Mouse (Mus musculus): ENCODE measurements around the gene Kcnn3.

The Kcnn3 gene

DNA sequence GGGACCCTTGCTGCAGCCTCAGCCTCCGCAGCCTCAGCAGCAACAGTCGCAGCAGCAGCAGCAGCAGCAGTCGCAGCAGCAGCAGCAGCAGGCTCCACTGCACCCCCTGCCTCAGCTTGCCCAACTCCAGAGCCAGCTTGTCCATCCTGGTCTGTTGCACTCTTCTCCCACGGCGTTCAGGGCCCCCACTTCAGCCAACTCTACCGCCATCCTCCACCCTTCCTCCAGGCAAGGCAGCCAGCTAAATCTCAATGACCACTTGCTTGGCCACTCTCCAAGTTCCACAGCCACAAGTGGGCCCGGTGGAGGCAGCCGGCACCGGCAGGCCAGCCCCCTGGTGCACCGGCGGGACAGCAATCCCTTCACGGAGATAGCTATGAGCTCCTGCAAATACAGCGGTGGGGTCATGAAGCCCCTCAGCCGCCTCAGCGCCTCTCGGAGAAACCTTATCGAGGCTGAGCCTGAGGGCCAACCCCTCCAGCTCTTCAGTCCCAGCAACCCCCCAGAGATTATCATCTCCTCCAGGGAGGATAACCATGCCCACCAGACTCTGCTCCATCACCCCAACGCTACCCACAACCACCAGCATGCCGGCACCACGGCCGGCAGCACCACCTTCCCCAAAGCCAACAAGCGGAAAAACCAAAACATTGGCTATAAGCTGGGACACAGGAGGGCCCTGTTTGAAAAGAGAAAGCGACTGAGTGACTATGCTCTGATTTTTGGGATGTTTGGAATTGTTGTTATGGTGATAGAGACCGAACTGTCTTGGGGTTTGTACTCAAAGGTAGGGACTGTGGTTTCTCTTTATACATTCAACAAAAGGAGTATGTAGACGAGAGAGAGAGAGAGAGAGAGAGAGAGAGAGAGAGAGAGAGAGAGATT, 896 bp downstream of the Kcnn3 start:
- no peak for DNase-seq (ENCODE audit: low spot score in 2 of 2)

DNA sequence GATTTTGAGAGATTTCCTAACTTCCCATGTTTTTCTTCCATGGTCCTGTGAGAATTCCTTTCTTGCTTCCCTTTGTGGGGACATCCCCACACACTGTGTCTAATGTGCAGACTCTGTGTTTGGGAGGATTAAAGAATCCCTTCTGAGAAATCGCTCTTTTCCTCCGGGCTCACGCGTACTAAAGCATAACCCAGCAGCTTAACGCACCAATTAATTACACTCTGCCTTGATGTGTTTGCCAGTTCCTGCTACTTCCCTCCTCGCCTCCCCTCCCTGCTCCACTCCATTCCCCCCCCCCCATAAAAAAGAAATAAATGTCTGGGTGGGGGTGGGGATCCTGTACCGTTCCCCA, 1.5 kb downstream of the Kcnn3 start:
- DNase-seq (ENCODE audit: low spot score in 2 of 2): no peak

DNA sequence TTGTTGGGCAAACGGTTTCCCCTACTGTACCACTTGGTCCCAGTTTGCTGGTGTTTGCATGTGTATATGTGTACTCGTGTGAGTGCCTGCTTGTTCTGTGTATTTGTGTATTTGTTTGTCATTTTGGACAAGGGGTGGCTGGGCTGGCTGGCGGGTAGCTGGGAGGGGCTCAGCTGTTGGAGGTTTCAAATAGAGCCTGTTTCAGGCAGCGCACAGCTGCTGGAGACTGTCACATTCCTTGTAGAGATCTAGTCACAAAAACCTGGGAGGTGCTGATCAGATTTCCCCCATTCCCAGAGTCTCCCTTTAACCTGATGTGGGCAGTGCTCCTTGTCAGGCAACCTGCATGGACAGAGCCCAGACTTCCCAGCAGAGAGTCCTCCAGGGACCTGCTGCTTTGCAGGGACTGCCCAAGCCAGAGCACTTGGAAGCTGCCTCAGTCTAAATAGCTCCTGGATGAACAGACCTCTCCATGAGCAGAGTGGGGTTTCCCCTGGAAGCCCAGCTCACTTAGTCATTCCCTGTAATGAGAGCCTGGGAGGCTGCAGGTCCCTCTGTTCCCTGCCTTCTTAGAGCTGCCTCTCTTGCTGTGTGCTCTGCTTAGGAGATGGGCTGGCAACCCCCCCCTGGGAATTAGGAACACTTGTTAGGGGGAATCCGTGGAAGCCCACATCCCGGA, 2.6 kb downstream of the Kcnn3 start:
- DNase-seq (ENCODE audit: low spot score in 2 of 2): no peak

- no peak for DNase-seq (ENCODE audit: low spot score in 2 of 2)
Measured at GRCm38 (mm10) chr3:89526298-89527090, 6.5 kb downstream of the Kcnn3 start.

GRCm38 (mm10) chr3:89529796-89530195, 9.8 kb downstream of the Kcnn3 start:
- DNase-seq (ENCODE audit: low spot score in 2 of 2): peak in 1 of 2 experiments; percentile 15

- DNase-seq (ENCODE audit: low spot score in 2 of 2): no peak
Measured at GRCm38 (mm10) chr3:89534566-89535097, 14.7 kb downstream of the Kcnn3 start.

DNA sequence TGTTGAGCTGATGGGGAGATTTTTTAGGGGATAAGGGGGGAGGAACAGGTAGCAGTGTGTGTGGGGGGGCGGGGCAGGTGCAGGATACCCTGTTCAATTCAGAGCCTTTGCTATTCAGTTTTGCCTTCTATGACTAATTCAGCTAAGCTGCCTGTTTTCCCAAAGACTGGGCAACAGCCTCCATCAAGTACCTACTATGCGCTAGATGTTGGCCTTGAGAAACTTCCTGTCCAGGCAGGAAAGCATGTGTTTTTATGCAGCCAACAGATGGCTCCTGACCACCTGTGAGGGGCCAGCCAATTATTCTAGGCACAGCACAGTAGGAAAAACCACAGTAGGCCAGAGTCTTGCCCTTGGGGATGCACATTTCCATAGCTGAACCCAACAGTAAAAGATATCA, 15.2 kb downstream of the Kcnn3 start:
- no peak for DNase-seq (ENCODE audit: low spot score in 2 of 2)

GRCm38 (mm10) chr3:89539036-89539739, 19.2 kb downstream of the Kcnn3 start:
- DNase-seq (ENCODE audit: low spot score in 2 of 2): no peak

- DNase-seq (ENCODE audit: low spot score in 2 of 2): no peak
Measured at GRCm38 (mm10) chr3:89539740-89540370, 19.9 kb downstream of the Kcnn3 start.

DNA sequence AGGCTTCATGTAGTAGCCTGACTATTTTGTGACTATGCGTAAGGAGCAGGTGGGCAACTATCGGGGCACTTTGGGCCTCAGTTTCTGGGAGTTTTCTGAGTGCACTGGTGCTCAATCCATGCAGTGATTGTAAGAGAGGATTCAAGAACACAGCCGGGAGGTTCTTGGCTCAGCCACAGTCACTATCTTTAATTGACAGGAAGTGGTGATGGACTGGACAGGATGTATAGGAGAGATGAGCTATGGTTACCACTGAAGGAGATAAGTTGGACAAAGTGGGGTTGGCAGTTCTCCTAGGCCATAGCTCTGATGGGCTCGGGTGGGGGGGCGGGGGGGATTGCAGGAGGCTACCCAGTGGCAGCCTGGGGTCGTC, 20.4 kb downstream of the Kcnn3 start:
- no peak for DNase-seq (ENCODE audit: low spot score in 2 of 2)

GRCm38 (mm10) chr3:89546951-89547350, 27.0 kb downstream of the Kcnn3 start:
- no peak for DNase-seq (ENCODE audit: low spot score in 2 of 2)

DNA sequence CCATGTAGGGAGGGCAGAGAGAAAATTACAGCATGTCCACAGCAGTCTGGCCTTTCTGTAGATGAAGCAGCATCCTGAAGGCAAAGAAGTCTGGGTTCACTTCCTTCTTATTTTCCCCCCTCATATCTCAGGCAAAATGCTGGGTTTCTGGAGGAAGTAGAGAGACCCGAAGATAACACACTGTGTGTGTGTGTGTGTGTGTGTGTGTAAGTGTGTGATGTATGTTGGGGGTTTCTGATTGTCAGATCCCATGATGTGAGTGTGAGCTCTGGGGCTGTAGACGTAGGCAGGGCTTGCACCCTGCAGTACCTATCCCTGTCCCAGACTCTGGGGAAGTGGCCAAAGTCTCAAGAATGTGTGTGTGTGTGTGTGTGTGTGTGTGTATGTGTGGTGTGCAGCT, 28.8 kb downstream of the Kcnn3 start:
- DNase-seq (ENCODE audit: low spot score in 2 of 2): no peak

DNA sequence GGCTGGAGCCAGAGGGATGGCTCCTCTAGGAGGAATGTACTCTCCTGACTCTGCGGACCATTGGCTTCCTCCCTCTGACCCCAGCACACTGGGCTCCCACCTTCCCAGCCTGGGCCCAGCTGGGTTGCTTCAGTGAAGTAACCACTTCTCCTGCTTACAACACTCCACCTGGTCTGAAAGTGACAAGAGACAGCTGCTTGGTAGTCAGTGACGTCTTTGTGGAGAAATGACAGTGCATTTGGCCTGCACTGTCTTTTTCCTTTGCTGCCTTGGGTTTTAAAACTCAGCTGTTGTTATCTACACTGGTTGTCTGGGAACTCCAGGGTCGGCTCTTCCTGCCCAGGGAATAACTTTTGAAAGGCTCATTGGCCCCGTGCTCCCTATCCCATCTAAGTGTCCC, 29.5 kb downstream of the Kcnn3 start:
- no peak for DNase-seq (ENCODE audit: low spot score in 2 of 2)

GRCm38 (mm10) chr3:89551880-89552279, 31.9 kb downstream of the Kcnn3 start:
- no peak for DNase-seq (ENCODE audit: low spot score in 2 of 2)

GRCm38 (mm10) chr3:89553432-89553831, 33.5 kb downstream of the Kcnn3 start:
- DNase-seq (ENCODE audit: low spot score in 2 of 2): no peak

DNA sequence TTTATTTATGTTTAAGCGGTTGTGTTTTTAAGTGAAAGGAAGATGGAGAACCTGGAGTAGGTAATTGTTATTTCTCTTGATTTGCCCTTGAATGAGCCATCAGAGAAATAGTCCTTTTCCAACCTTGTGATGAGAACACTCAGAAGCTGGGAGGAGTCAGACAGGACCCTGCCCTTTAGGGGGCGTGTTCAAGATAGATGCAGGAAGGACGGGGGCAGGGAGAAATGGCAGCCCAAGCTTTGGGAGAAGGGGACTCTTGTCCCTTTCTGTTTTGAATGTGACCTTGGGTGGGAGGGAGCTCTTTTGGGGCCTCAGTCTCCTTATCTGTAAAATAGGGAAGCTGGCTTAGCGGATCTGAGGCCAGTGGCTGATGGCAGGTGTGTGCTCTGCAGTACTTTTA, 34.0 kb downstream of the Kcnn3 start:
- no peak for DNase-seq (ENCODE audit: low spot score in 2 of 2)

GRCm38 (mm10) chr3:89554587-89554986, 34.6 kb downstream of the Kcnn3 start:
- DNase-seq (ENCODE audit: low spot score in 2 of 2): no peak

DNA sequence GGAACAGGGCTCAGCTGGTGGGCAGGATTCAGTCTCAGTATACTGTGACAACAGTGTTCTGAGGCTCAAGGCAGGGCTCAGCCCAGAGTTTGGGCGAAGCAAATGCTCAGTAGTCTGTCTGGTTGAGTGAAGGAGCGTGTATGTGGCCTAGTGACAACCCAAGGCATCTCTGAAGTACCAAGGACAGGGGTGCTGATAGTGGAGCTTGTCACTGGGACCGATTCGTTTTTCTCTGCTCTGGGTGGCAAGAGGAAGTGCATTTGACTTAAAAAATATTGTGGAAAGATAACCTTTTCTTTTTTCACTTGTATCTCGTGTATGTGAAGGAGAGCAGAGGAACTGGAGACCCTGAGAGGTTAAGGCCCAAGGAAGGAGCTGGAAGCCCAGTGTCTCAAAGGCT, 37.8 kb downstream of the Kcnn3 start:
- no peak for DNase-seq (ENCODE audit: low spot score in 2 of 2)

GRCm38 (mm10) chr3:89558972-89559910, 39.3 kb downstream of the Kcnn3 start:
- DNase-seq (ENCODE audit: low spot score in 2 of 2): no peak

DNA sequence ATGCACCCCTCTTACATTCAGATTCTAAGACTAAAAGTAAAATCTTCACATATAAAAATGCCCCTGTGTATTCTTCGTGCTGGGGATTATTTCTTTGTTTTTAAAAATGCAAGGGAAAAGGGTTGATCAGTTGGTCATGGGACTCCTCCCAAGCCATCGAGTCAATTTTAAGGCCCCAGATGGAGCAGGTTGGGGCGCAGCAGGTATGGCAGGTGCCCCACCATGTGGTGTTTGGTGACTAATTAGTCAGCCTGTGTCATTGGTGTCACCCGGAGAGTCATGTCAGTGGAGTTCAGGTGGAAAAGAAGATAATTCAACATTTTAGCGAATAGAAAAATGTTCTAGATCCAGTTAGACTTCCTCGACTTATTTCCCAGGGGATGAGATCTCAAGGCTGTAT, 41.4 kb downstream of the Kcnn3 start:
- DNase-seq (ENCODE audit: low spot score in 2 of 2): no peak

Measured in thymus, postnatal 10 days (tissue).